Mouse (Mus musculus): ENCODE results near the gene Krt34. TPM values are rescaled to one million over a fixed set of nuclear protein-coding genes. Genes with fewer than 3 reads are reported as not detected.

Gene Krt34
- polyA plus RNA-seq, 1 experiment from 2014 or later, result 3.6 TPM

DNA sequence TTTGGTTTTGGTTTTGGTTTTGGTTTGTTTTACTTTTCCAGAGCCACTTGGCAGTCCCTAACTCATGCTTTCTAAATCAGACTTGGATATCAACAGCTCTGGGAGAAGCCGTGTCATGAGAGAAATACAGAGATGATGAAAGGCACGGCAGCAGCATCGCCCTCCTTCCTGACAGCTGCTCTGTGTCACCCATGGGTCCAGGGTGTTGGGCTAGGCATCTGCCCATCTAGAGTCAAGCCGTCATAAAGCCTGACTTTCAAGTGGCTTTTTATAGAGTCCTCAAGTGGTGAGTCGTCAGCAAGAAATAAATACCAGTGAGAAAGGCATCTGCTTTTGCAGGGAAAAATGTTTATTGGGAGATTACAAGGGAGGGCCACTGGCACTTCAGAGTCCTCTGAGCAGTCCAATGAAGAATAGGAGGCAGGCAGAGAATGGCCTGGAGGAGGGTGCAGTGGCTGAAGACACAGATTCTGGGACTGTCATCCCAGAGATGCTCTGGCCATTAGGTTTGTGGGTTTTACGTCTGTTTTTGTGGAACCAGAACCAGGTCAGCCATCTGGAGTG, 5.0 kb upstream of the Krt34 start:
- no peak for ATAC-seq (ENCODE audit: insufficient number of reproducible peaks, low FRiP score, low TSS enrichment, low read depth)
- H3K4me1 ChIP-seq, result no peaks in the 10 kb centered on the region
- no peak overlapping the region for H3K9ac ChIP-seq
- no peaks in the 10 kb centered on the region for H3K36me3 ChIP-seq
- no peaks in the 10 kb centered on the region for H3K27me3 ChIP-seq
- no peak overlapping the region for H3K27ac ChIP-seq (replicated peaks)
- no peak overlapping the region for H3K4me2 ChIP-seq (replicated peaks)
- H3K9me3 ChIP-seq (replicated peaks), result no peaks in the 10 kb centered on the region
- no peak overlapping the region for H3K4me3 ChIP-seq (replicated peaks)
- 80% methylated on average over 6 of the region's 6 CpGs for WGBS

DNA sequence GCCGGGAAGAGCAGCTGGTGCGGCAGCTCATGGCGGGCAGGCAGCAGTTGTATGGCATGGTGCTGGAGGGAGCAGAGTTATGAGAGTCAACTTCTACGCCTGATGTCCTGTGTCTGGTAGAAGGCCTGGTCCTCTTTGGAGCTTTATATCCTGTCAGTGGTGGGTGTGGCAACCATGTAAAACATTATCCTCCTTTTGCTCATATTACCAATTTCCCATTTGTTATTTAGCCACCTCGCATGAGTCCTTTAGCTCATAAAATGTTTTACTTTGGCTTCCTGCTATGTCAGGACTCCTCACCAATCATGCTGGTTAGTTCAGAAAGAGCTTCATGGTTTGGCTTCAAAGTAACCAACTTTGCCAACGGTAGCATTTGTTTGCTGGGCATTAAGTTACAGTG, 11.6 kb downstream of the Krt34 start, which contains the start of gene Krt33b:
Gene Krt33b, minus strand, starts transcription at position 101 of the 400 bp plus-strand sequence.
- Histone ChIP-seq H3K27me3 (no peaks in the 10 kb centered on the region), H3K4me1 (no peaks in the 10 kb centered on the region), H3K4me2 (replicated peaks) (no peak within 1 kb of the TSS), H3K27ac (replicated peaks) (no peak within 1 kb of the TSS), H3K36me3 (no peaks in the 10 kb centered on the region), H3K9me3 (replicated peaks) (no peaks in the 10 kb centered on the region), H3K9ac (no peak within 1 kb of the TSS), H3K4me3 (replicated peaks) (no peak within 1 kb of the TSS)
- ATAC-seq (ENCODE audit: insufficient number of reproducible peaks, low FRiP score, low TSS enrichment, low read depth), result no peak
- WGBS, result 82% methylated on average over 6 of the region's 6 CpGs

DNA sequence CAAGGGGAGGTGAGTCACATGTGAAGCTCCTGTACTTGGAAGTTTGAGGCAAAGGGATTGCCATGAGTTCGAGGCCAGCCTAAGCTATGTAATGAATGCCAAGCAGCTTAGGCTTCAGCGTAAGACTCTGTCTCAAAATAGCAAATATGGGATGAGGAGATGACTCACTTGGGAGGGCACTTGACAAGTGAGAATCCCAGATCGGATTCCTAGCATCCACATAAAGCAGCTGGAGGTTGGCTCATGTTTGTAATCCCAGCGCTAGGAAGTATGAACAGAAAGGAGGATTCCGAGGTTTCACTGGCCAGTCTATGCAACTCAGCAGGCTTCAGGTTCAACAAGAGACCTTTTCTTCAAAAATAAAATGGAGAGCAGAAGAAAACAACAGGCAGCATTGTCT, 19.9 kb downstream of the Krt34 start:
- Histone ChIP-seq H3K4me1 (no peaks in the 10 kb centered on the region), H3K9me3 (replicated peaks) (no peaks in the 10 kb centered on the region), H3K27ac (replicated peaks) (no peak overlapping the region), H3K4me3 (replicated peaks) (no peak overlapping the region), H3K27me3 (no peaks in the 10 kb centered on the region), H3K9ac (no peak overlapping the region), H3K4me2 (replicated peaks) (no peak overlapping the region), H3K36me3 (no peaks in the 10 kb centered on the region)
- ATAC-seq (ENCODE audit: insufficient number of reproducible peaks, low FRiP score, low TSS enrichment, low read depth), result no peak
- 73% methylated on average over 5 of the region's 5 CpGs for WGBS

DNA sequence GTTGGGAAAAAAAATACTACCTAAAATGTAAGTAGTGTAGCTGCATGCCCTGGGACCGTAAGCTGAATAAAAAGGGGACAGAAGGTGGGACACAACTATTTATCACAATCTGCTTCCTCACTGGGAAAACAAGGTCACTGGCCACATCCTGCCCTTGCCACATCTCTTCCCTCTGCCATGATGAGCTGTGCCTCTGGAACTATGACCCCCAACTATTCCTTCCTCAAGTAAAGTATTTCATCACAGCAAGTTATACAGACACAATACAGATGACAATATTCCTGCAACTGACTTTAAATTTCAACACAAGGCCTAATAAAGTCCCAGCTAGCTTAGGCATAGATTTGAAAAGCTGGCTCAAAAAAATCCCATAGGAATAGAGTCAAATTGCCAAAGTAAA, 21.9 kb downstream of the Krt34 start:
- H3K27me3 ChIP-seq, result no peaks in the 10 kb centered on the region
- no peak overlapping the region for H3K9ac ChIP-seq
- H3K4me2 ChIP-seq (replicated peaks), result no peak overlapping the region
- WGBS, result 86% methylated on average over 1 of the region's 1 CpGs
- no peak for ATAC-seq (ENCODE audit: insufficient number of reproducible peaks, low FRiP score, low TSS enrichment, low read depth)
- H3K4me1 ChIP-seq, result no peaks in the 10 kb centered on the region
- H3K36me3 ChIP-seq, result no peaks in the 10 kb centered on the region
- no peaks in the 10 kb centered on the region for H3K9me3 ChIP-seq (replicated peaks)
- H3K4me3 ChIP-seq (replicated peaks), result no peak overlapping the region
- H3K27ac ChIP-seq (replicated peaks), result no peak overlapping the region

DNA sequence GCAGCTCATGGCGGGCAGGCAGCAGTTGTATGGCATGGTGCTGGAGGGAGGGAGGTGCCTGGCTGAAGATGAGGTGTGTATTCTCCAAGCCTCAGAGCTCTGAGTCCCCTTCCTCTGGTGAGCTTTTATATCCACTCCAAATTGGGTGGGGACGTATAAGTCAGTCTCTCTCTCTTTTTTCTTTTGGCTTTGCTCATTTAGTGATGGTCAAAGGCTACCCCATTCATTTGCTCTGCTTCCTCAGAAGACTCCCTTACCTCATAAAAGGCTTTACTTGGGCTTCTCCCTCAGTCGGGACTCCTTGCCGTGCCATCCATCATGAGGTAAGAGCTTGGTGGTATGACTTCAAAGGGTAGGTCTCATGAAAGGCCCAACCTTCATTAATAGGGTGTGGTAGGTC, 25.2 kb downstream of the Krt34 start, which contains the start of gene Krt33a:
Gene Krt33a, minus strand, starts transcription at position 101 of the 400 bp plus-strand sequence.
- no peak within 1 kb of the TSS for H3K27ac ChIP-seq (replicated peaks)
- no peak within 1 kb of the TSS for H3K4me3 ChIP-seq (replicated peaks)
- H3K36me3 ChIP-seq, result no peaks in the 10 kb centered on the region
- no peaks in the 10 kb centered on the region for H3K9me3 ChIP-seq (replicated peaks)
- H3K4me2 ChIP-seq (replicated peaks), result no peak within 1 kb of the TSS
- H3K9ac ChIP-seq, result no peak within 1 kb of the TSS
- ATAC-seq (ENCODE audit: insufficient number of reproducible peaks, low FRiP score, low TSS enrichment, low read depth), result no peak
- no peaks in the 10 kb centered on the region for H3K4me1 ChIP-seq
- WGBS, result 81% methylated on average over 4 of the region's 4 CpGs
- H3K27me3 ChIP-seq, result no peaks in the 10 kb centered on the region

DNA sequence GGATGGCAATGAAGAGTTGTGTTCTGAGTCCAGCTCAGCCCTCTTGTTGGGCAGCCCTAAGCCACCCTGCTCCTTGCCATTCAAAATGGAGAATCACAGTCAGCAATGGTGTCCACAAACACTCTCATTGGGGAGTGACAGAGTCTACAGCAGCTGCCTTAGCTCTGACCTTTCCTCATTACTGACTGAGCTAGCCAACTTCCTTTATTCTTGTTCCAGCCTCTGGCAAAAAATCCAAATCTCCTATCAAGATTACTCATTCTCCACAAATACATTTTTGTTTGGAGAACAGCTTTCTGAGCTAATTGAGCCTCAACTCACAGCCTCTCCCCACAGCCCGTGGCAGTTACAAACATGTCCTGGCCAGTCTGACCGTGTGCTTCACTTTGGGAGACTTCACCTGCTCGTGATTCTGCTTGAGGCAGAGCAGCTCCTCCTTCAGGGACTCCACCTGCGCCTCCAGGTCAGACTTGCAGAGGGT, 27.6 kb downstream of the Krt34 start:
- ATAC-seq (ENCODE audit: insufficient number of reproducible peaks, low FRiP score, low TSS enrichment, low read depth), result no peak
- Histone ChIP-seq H3K9me3 (replicated peaks) (no peaks in the 10 kb centered on the region), H3K4me3 (replicated peaks) (no peak overlapping the region), H3K9ac (no peak overlapping the region), H3K4me2 (replicated peaks) (no peak overlapping the region), H3K27ac (replicated peaks) (0 out of 2 replicates have a peak overlapping the region, but pooled peaks have one; percentile 5), H3K4me1 (no peaks in the 10 kb centered on the region), H3K36me3 (no peaks in the 10 kb centered on the region), H3K27me3 (no peaks in the 10 kb centered on the region)
- WGBS, result 48% methylated on average over 4 of the region's 4 CpGs

DNA sequence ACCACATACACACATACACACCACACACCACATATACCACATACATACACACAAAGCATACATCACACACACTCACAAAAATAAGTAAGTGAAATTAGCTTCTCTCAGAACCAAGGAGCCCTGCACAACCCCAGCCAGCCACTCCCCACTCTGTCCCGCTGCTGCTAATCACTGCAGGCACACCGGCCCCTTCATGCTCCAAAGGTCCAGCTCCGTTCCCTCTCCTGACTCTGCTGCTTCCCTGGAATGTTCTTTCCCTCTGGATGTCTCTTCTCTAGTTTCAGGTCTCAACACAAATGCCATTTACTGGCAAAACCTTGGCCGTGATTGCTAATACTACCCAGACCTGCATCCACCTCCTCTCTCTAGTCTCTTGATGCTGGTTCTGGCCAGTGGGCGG, 30.7 kb downstream of the Krt34 start:
- no peak overlapping the region for H3K27ac ChIP-seq (replicated peaks)
- WGBS, result 80% methylated on average over 5 of the region's 5 CpGs
- H3K4me1 ChIP-seq, result no peaks in the 10 kb centered on the region
- no peaks in the 10 kb centered on the region for H3K9me3 ChIP-seq (replicated peaks)
- no peak overlapping the region for H3K4me3 ChIP-seq (replicated peaks)
- ATAC-seq (ENCODE audit: insufficient number of reproducible peaks, low FRiP score, low TSS enrichment, low read depth), result no peak
- H3K27me3 ChIP-seq, result no peaks in the 10 kb centered on the region
- no peak overlapping the region for H3K9ac ChIP-seq
- H3K36me3 ChIP-seq, result no peaks in the 10 kb centered on the region
- H3K4me2 ChIP-seq (replicated peaks), result no peak overlapping the region

DNA sequence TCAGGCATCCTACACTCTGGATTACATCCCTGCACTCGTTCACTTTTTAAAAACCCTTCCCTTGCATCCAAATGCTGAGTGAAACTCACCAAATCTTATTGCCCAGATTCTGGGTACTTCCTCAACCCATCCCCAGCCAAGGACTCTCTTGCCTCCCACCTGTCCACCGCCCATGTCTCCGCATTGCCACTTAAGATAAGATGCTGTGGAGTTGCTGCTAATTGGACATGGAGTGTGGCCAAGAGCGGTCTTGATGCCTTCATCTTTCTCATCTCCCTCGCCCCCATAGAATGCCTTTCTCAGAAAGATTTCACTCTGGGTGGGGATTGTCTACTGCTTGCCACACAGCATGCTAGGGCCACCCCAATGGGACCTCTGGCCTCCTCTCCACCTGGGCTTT, 33.0 kb downstream of the Krt34 start:
- Histone ChIP-seq H3K4me1 (no peaks in the 10 kb centered on the region), H3K9me3 (replicated peaks) (no peaks in the 10 kb centered on the region), H3K36me3 (no peaks in the 10 kb centered on the region), H3K9ac (no peak overlapping the region), H3K4me2 (replicated peaks) (no peak overlapping the region), H3K27me3 (no peaks in the 10 kb centered on the region), H3K27ac (replicated peaks) (no peak overlapping the region), H3K4me3 (replicated peaks) (no peak overlapping the region)
- ATAC-seq (ENCODE audit: insufficient number of reproducible peaks, low FRiP score, low TSS enrichment, low read depth), result no peak
- WGBS, result 84% methylated on average over 5 of the region's 5 CpGs

DNA sequence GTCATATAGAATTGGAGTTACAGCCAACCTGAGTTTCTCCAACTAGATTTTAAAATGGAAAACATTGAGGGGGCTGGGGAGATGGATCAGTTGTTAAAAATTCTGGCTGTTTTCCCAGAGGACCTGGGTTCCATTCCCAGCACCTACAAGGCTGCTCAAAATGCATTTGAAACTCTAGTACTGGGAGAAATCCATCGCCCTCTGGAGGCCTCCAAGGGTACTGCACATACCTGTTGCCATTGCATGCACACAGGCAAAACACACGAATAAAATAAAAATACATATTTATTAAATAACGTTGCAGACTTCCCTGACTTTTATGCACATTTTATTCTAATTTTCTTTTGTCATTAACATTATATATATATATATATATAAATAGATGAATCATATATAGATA, 34.7 kb downstream of the Krt34 start:
- H3K27me3 ChIP-seq, result no peaks in the 10 kb centered on the region
- ATAC-seq (ENCODE audit: insufficient number of reproducible peaks, low FRiP score, low TSS enrichment, low read depth), result no peak
- H3K4me1 ChIP-seq, result no peaks in the 10 kb centered on the region
- no peak overlapping the region for H3K9ac ChIP-seq
- no peaks in the 10 kb centered on the region for H3K9me3 ChIP-seq (replicated peaks)
- no peak overlapping the region for H3K4me2 ChIP-seq (replicated peaks)
- H3K36me3 ChIP-seq, result no peaks in the 10 kb centered on the region
- 58% methylated on average over 3 of the region's 3 CpGs for WGBS
- no peak overlapping the region for H3K4me3 ChIP-seq (replicated peaks)
- no peak overlapping the region for H3K27ac ChIP-seq (replicated peaks)

DNA sequence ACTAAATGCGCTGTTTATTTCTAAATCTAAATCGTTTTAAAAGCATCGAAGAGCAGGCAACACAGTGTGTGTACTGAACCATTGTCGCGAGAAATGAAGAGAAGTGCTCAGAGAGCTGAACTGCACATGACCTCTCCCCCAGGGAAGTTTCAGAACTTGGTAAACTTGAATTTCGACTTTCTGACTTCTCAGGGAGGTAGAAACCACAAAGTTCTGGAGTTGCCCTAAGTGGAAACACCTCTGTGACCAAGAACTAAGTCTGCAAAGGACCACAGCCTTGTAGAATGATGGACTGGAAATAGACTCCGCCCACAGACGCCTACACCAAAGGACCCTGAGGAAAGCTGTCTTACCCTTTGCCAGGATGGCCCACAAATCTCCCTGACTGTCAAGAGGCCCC, 35.4 kb downstream of the Krt34 start:
- no peak overlapping the region for H3K27ac ChIP-seq (replicated peaks)

DNA sequence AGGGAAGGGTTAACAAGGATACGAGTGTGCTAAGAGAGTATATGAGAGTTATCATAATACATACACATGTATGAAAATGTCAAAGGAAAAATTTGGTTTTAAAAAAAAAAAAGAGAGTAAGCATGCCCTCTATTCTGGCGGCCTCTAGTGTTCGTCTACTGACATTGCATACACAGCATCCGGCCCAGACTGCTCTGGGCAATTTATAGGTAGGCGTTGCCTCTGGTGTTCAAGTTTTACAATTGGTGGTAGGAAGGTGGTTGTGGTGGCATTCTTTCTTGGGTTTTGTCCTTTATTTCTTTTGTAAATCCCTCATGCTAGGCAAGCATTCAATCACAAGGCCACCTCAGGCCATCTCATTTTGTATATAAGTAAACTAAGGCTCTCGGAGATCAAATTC, 36.5 kb downstream of the Krt34 start:
- no peaks in the 10 kb centered on the region for H3K4me1 ChIP-seq
- no peaks in the 10 kb centered on the region for H3K36me3 ChIP-seq
- H3K4me3 ChIP-seq (replicated peaks), result no peak overlapping the region
- WGBS, result 18% methylated on average over 6 of the region's 6 CpGs
- no peaks in the 10 kb centered on the region for H3K27me3 ChIP-seq
- no peak overlapping the region for H3K4me2 ChIP-seq (replicated peaks)
- no peak overlapping the region for H3K9ac ChIP-seq
- ATAC-seq (ENCODE audit: insufficient number of reproducible peaks, low FRiP score, low TSS enrichment, low read depth), result no peak
- no peaks in the 10 kb centered on the region for H3K9me3 ChIP-seq (replicated peaks)
- H3K27ac ChIP-seq (replicated peaks), result no peak overlapping the region

More for the DNA sequence above, 35.4 kb downstream of the Krt34 start:
- Histone ChIP-seq H3K36me3 (no peaks in the 10 kb centered on the region), H3K4me1 (no peaks in the 10 kb centered on the region), H3K4me2 (replicated peaks) (no peak overlapping the region), H3K9ac (no peak overlapping the region), H3K27me3 (no peaks in the 10 kb centered on the region), H3K9me3 (replicated peaks) (no peaks in the 10 kb centered on the region), H3K4me3 (replicated peaks) (no peak overlapping the region)
- WGBS, result 70% methylated on average over 8 of the region's 8 CpGs
- ATAC-seq (ENCODE audit: insufficient number of reproducible peaks, low FRiP score, low TSS enrichment, low read depth), result no peak

DNA sequence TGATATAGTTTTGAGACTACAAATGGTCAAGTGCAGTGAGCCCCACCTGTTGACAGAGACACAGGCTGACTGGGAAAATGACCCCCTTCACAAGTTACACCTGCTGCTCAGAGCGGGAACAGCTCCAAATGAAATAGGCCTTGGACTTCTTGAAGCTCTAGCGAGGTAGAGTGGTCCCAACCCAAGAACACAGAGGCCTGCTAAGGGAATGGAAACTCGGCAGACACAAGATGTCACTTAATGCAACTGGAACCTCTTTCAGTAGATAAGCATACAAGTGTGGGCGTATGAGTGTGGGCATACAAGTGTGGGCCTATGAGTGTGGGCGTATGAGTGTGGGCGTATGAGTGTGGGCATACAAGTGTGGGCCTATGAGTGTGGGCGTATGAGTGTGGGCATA, 42.3 kb downstream of the Krt34 start:
- H3K4me3 ChIP-seq (replicated peaks), result no peak overlapping the region
- no peak overlapping the region for H3K9ac ChIP-seq
- 89% methylated on average over 7 of the region's 7 CpGs for WGBS
- H3K27me3 ChIP-seq, result peaks cover 5% of the 10 kb centered on the region; the same call in 1 of the 2 replicates
- no peaks in the 10 kb centered on the region for H3K9me3 ChIP-seq (replicated peaks)
- peak; percentile 39; the same call in 1 of the 2 replicates for ATAC-seq (ENCODE audit: insufficient number of reproducible peaks, low FRiP score, low TSS enrichment, low read depth)
- no peak overlapping the region for H3K4me2 ChIP-seq (replicated peaks)
- H3K27ac ChIP-seq (replicated peaks), result no peak overlapping the region
- H3K4me1 ChIP-seq, result no peaks in the 10 kb centered on the region
- no peaks in the 10 kb centered on the region for H3K36me3 ChIP-seq
